Mouse (Mus musculus): ENCODE measurements around the gene Olfr854.

Gene Olfr854

DNA sequence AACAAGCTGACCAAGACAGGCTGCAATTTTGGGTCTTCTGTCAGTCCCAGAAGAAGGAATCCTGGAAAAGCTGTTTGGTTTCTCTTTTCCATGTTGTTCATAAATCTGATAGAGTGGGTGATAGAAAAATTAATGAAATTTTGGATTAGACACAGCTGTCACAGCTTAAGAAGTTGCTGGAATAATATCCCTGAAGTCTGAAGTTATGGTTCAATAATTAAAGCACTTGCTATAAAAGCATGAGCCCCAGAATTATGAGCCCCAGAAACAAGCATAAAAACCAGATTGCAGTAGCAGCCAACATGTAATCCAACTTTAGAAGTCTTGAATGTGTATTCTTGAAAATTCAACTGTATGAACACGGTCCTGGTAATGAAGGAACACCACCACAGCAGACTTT lies at the start of gene Olfr854:
Gene Olfr854, minus strand, starts transcription at position 101 of the 400 bp plus-strand sequence.
- ATAC-seq (ENCODE audit: insufficient number of reproducible peaks, low FRiP score, low TSS enrichment), result no peak

DNA sequence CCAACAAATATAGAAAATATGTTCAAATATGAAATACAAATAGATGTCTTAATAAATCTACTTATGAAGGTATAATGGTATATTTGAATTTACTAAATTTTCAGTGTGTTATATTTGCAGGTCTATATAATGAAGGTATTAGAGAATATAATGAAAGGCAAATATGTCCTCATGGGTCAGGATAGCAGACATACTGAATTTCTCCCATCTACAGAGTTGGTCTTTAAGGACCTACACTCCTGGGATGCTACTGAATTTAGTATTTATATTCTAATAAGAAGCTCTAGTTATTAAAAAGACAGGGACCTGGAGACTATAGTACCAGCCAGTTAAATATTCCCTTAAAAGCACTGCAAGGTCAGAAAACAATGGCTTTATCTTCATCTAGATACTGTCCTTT lies 15.1 kb upstream of the Olfr854 start, which contains the start of gene Olfr855:
Gene Olfr855, plus strand, starts transcription at position 301 of the 400 bp plus-strand sequence.
- ATAC-seq (ENCODE audit: insufficient number of reproducible peaks, low FRiP score, low TSS enrichment), result no peak

DNA sequence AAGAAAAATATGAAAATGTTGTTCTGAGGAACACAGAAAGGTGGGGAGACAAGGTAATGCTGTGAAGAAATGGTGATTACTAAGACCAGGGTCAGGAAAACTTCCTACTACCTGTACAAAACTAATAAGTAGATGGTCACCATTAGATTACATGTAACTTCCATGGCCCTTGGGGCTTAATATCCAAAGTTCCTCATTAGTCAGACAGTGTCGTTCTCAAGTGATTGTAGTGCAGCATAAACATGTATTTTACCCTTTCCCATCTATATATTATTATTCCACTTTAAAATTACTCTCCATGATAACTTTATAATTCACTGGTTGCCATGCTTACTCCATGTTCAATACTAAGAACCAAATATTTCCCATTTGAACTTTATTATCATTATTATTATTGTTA lies 26.2 kb downstream of the Olfr854 start, which contains the start of gene Olfr853:
Gene Olfr853, minus strand, starts transcription at position 101 of the 400 bp plus-strand sequence.
- ATAC-seq (ENCODE audit: insufficient number of reproducible peaks, low FRiP score, low TSS enrichment), result no peak

Data from cerebellum, adult (tissue).